Mouse (Mus musculus) CH12.LX (cell line): Measurements from ENCODE around the gene Bola3. TPM values are rescaled to one million over a fixed set of nuclear protein-coding genes. Genes with fewer than 3 reads are reported as not detected.

Experiments used
- DNase-seq: peaks from one replicate; pipeline ENCODE4 v3.0.0-alpha.2; 2013; ENCODE audit errors: extremely low read depth
- H3K27ac ChIP-seq: 2 replicates; pipeline ENCODE4 v1.5.1; 2012; ENCODE audit warnings: low read depth, mild to moderate bottlenecking, control low read depth, moderate library complexity; ENCODE audit not compliant: insufficient read depth
- H3K27me3 ChIP-seq: replicated peaks from 2 replicates; pipeline ENCODE3; 2012; ENCODE audit warnings: inconsistent platforms
- H3K36me3 ChIP-seq, 2 experiments: replicated peaks in 1 of 2; 2 replicates each; pipeline versions ENCODE3 to v1.6.1; 2012; ENCODE audit warnings: inconsistent platforms in 1 of 2, low read length in 1 of 2, mild to moderate bottlenecking in 1 of 2, mixed read lengths in 1 of 2, moderate library complexity in 1 of 2; ENCODE audit not compliant: control insufficient read depth in 1 of 2, insufficient read depth in 1 of 2
- H3K4me1 ChIP-seq, 2 experiments: 2 replicates each; pipeline ENCODE4 v1.6.1; 2012; ENCODE audit warnings: inconsistent platforms in 1 of 2, moderate library complexity in 1 of 2; ENCODE audit not compliant: insufficient read depth in 2 of 2, control insufficient read depth in 1 of 2
- H3K4me2 ChIP-seq: 2 replicates; pipeline ENCODE4 v1.6.1; 2012; ENCODE audit warnings: low read depth, mild to moderate bottlenecking, control low read depth; ENCODE audit not compliant: poor library complexity, insufficient read depth, severe bottlenecking
- H3K4me3 ChIP-seq, 3 experiments: fragments of 150-350 bp in 1 of 3; sonication (generic) in 1 of 3; replicated peaks in 1 of 3; 2 replicates each; pipeline versions ENCODE3 to v1.5.1; 2011 to 2012; ENCODE audit warnings: low read depth in 2 of 3, low read length in 2 of 3, mild to moderate bottlenecking in 2 of 3, moderate library complexity in 2 of 3, control low read depth in 1 of 3, improper control_type of control experiment in 1 of 3, inconsistent platforms in 1 of 3, mixed read lengths in 1 of 3; ENCODE audit not compliant: poor library complexity in 1 of 3
- H3K79me2 ChIP-seq: replicated peaks from 2 replicates; pipeline ENCODE4 v1.6.1; 2012; ENCODE audit warnings: mild to moderate bottlenecking, moderate library complexity; ENCODE audit not compliant: control insufficient read depth, poor library complexity, insufficient read depth, severe bottlenecking; ENCODE audit errors: extremely low read depth
- H3K9ac ChIP-seq: 2 replicates; pipeline ENCODE4 v1.6.1; 2012; ENCODE audit warnings: low read depth, mild to moderate bottlenecking, control low read depth, moderate library complexity; ENCODE audit not compliant: insufficient read depth
- H3K9me3 ChIP-seq: replicated peaks from 2 replicates; pipeline ENCODE3; 2012; ENCODE audit warnings: low read length, inconsistent platforms, mixed read lengths
- CHD1 ChIP-seq: IDR thresholded peaks from 2 replicates; pipeline ENCODE4 v1.6.1; 2012; ENCODE audit warnings: low read depth, low read length, improper control_type of control experiment, inconsistent platforms
- E2F4 ChIP-seq: IDR thresholded peaks from 2 replicates; pipeline ENCODE4 v1.6.1; 2011; ENCODE audit warnings: low read depth, low read length, improper control_type of control experiment; ENCODE audit not compliant: insufficient replicate concordance
- ELF1 ChIP-seq: IDR thresholded peaks from 2 replicates; pipeline ENCODE4 v1.6.1; 2014; ENCODE audit warnings: low read depth, mild to moderate bottlenecking, inconsistent platforms, low read length, improper control_type of control experiment
- KAT2A ChIP-seq: IDR thresholded peaks from 2 replicates; pipeline ENCODE4 v1.6.1; 2012; ENCODE audit warnings: low read length, improper control_type of control experiment, inconsistent platforms; ENCODE audit not compliant: insufficient replicate concordance
- MAFK ChIP-seq: IDR thresholded peaks from 2 replicates; pipeline ENCODE4 v1.6.1; 2011; ENCODE audit warnings: low read length, improper control_type of control experiment; ENCODE audit not compliant: insufficient replicate concordance
- MYC ChIP-seq: IDR thresholded peaks from 2 replicates; pipeline ENCODE4 v1.6.1; 2011; ENCODE audit warnings: low read depth, mild to moderate bottlenecking, improper control_type of control experiment, low read length
- NRF1 ChIP-seq: IDR thresholded peaks from 2 replicates; pipeline ENCODE4 v1.6.1; 2014; ENCODE audit warnings: low read depth, mild to moderate bottlenecking, inconsistent platforms, low read length, improper control_type of control experiment, moderate library complexity
- PAX5 ChIP-seq: IDR thresholded peaks from 2 replicates; pipeline ENCODE4 v1.6.1; 2012; ENCODE audit warnings: low read length, inconsistent platforms, mixed read lengths
- RCOR1 ChIP-seq: conservative IDR thresholded peaks from 2 replicates; pipeline ENCODE4 v1.6.1; 2012; ENCODE audit warnings: low read depth, mild to moderate bottlenecking, inconsistent platforms, low read length, improper control_type of control experiment
- SIN3A ChIP-seq: IDR thresholded peaks from 2 replicates; pipeline ENCODE4 v1.6.1; 2012; ENCODE audit warnings: low read length, improper control_type of control experiment, inconsistent platforms
- SMC3 ChIP-seq: IDR thresholded peaks from 2 replicates; pipeline ENCODE4 v1.6.1; 2011; ENCODE audit warnings: low read depth, low read length, improper control_type of control experiment
- TBP ChIP-seq: conservative IDR thresholded peaks from 2 replicates; pipeline ENCODE4 v1.6.1; 2011; ENCODE audit warnings: low read depth, low read length, improper control_type of control experiment
- UBTF ChIP-seq: IDR thresholded peaks from 2 replicates; pipeline ENCODE4 v1.6.1; 2012; ENCODE audit warnings: low read depth, mild to moderate bottlenecking, inconsistent platforms, low read length, improper control_type of control experiment, moderate library complexity
- USF1 ChIP-seq: IDR thresholded peaks from 2 replicates; pipeline ENCODE4 v1.6.1; 2014; ENCODE audit warnings: low read depth, mild to moderate bottlenecking, inconsistent platforms, low read length, improper control_type of control experiment
- ZNF384 ChIP-seq: IDR thresholded peaks from 2 replicates; pipeline ENCODE4 v1.6.1; 2012; ENCODE audit warnings: low read depth, low read length, improper control_type of control experiment, inconsistent platforms
- dilution Hi-C: fragments of 300-500 bp; cut with MboI; formaldehyde crosslinking; loops from 2 replicates; pipeline ENCODE4 v1.14.3; 2020; ENCODE audit warnings: low sequenced_read_pairs; ENCODE audit not compliant: extremely low pct_unique_long_range_greater_than_20kb, extremely low pct_ligation_motif_present
- in situ Hi-C: fragments of 300-500 bp; cut with MboI; formaldehyde crosslinking; loops from 3 replicates; pipeline ENCODE4 v1.14.3; 2019; ENCODE audit warnings: low sequenced_read_pairs, low pct_ligation_motif_present, low pct_unique_long_range_greater_than_20kb, mixed read lengths
- polyA plus RNA-seq: library from polyadenylated mRNA; unstranded; fragments of >175 nt; gene quantifications from 2 replicates; pipeline ENCODE4 v1.2.1, GENCODE M21; 2012; ENCODE audit warnings: low read depth; ENCODE audit not compliant: insufficient read length
- total RNA-seq, 2 experiments: library from RNA; depleted of rRNA; stranded (reverse); fragments of 300-350 nt in 1 of 2; fragments of >200 nt in 1 of 2; gene quantifications; 2 replicates each; pipeline ENCODE4 v1.2.3; 2012 to 2014

The Bola3 gene
- total and polyA plus RNA-seq, 3 experiments, result 35.3 to 223 (median 60.5) TPM

GRCm38 (mm10) chr6:83363075-83363474 is 14.1 kb downstream of the Bola3 start:
- Histone ChIP-seq H3K9ac (no peak overlapping the region), H3K27me3 (no peaks in the 10 kb centered on the region), H3K4me2 (no peak overlapping the region), H3K36me3 (peaks cover 31 to 77% of the 10 kb centered on the region in 2 experiments)
- in situ Hi-C loops, result loop anchor here (25.0 kb wide), 1 partner anchor 299 kb away; the partner anchor contains the start of gene Clec4f
- no peak for TF ChIP-seq MYC
- TF ChIP-seq SMC3, result no peak
- TF ChIP-seq USF1, result no peak
- no peak for TF ChIP-seq E2F4
- TF ChIP-seq RCOR1, result no peak
- no peak for TF ChIP-seq PAX5
- TF ChIP-seq KAT2A, result no peak
- TF ChIP-seq ZNF384, result no peak
- TF ChIP-seq MAFK, result no peak
- TF ChIP-seq, all 38 proteins: peak for 0
- no peak overlapping the region for H3K27ac ChIP-seq
- H3K4me3 ChIP-seq, result no peak overlapping the region
- dilution Hi-C loops, result no loop called here
- H3K4me1 ChIP-seq, result peaks cover 0 to 6% of the 10 kb centered on the region in 2 experiments; a peak in 1 of 4 replicates
- no peak for DNase-seq
- no peaks in the 10 kb centered on the region for H3K79me2 ChIP-seq
- H3K9me3 ChIP-seq, result no peaks in the 10 kb centered on the region

GRCm38 (mm10) chr6:83370316-83370965 is 21.5 kb downstream of the Bola3 start:
- no peak for TF ChIP-seq UBTF
- TF ChIP-seq SMC3, result no peak
- TF ChIP-seq ZNF384, result no peak
- TF ChIP-seq SIN3A, result no peak
- no peak for TF ChIP-seq CHD1
- TF ChIP-seq NRF1, result no peak
- no peak for TF ChIP-seq TBP
- no peak for TF ChIP-seq MAFK
- no peak for TF ChIP-seq ELF1
- no peak for DNase-seq

More at GRCm38 (mm10) chr6:83370316-83370965, 21.5 kb downstream of the Bola3 start:
- Histone ChIP-seq H3K27me3 (no peaks in the 10 kb centered on the region), H3K36me3 (peaks cover 76 to 90% of the 10 kb centered on the region in 2 experiments), H3K79me2 (no peaks in the 10 kb centered on the region), H3K9me3 (no peaks in the 10 kb centered on the region), H3K9ac (no peak overlapping the region), H3K27ac (no peak overlapping the region), H3K4me3 (no peak overlapping the region), H3K4me1 (no peaks in the 10 kb centered on the region), H3K4me2 (no peak overlapping the region)
- dilution Hi-C loops (no loop called here), in situ Hi-C loops (loop anchor here (25.0 kb wide), 1 partner anchor 292 kb away; the partner anchor contains the start of gene Clec4f)
